Mouse (Mus musculus) hindbrain, embryonic 16.5 days (tissue): ENCODE measurements around the gene Syt16. TPM values are rescaled to one million over a fixed set of nuclear protein-coding genes. Genes with fewer than 3 reads are reported as not detected.

Source experiments
- ATAC-seq: fragments of 200-750 bp; cut with Nextera tagmentation; 2 replicates; pipeline ENCODE4 v1.8.0; 2017; ENCODE audit warnings: moderate TSS enrichment, moderate library complexity
- H3K27ac ChIP-seq: fragments of 300-500 bp; sonication (generic); 2 replicates; pipeline ENCODE4 v1.5.1; 2014; ENCODE audit warnings: low read depth, mild to moderate bottlenecking, control low read depth, low read length, moderate library complexity
- H3K27me3 ChIP-seq: fragments of 300-500 bp; sonication (generic); replicated peaks from 2 replicates; pipeline ENCODE4 v1.6.1; 2014; ENCODE audit warnings: low read length; ENCODE audit not compliant: control insufficient read depth, insufficient read depth
- H3K36me3 ChIP-seq: fragments of 300-500 bp; sonication (generic); 2 replicates; pipeline ENCODE4 v1.6.1; 2014; ENCODE audit warnings: mild to moderate bottlenecking, low read length, moderate library complexity, mixed read lengths; ENCODE audit not compliant: control insufficient read depth, insufficient read depth
- H3K4me1 ChIP-seq: fragments of 300-500 bp; sonication (generic); 2 replicates; pipeline ENCODE4 v1.6.1; 2014; ENCODE audit warnings: low read depth, low read length; ENCODE audit not compliant: control insufficient read depth, insufficient read depth
- H3K4me2 ChIP-seq: fragments of 300-500 bp; sonication (generic); 2 replicates; pipeline ENCODE4 v1.6.1; 2014; ENCODE audit warnings: mild to moderate bottlenecking, low read length, control low read depth, moderate library complexity
- H3K4me3 ChIP-seq: fragments of 300-500 bp; sonication (generic); 2 replicates; pipeline ENCODE4 v1.5.1; 2014; ENCODE audit warnings: mild to moderate bottlenecking, low read length, control low read depth, moderate library complexity
- H3K9ac ChIP-seq: fragments of 300-500 bp; sonication (generic); 2 replicates; pipeline ENCODE4 v1.6.1; 2014; ENCODE audit warnings: low read depth, mild to moderate bottlenecking, control low read depth, low read length, moderate library complexity
- H3K9me3 ChIP-seq: fragments of 300-500 bp; sonication (generic); 2 replicates; pipeline ENCODE4 v1.6.1; 2014; ENCODE audit warnings: mild to moderate bottlenecking, low read length, moderate library complexity; ENCODE audit not compliant: control insufficient read depth
- WGBS: fragments of 180-500 bp; shearing (Covaris S2); extraction: QIAGEN DNeasy Blood & Tissue Kit; methylation state at CpG from one replicate; pipeline ENCODE4 v1.1.7; 2014; 5-methylcytosine and 5-hydroxymethylcytosine counted together
- polyA plus RNA-seq: library from polyadenylated mRNA; unstranded; fragments of >200 nt; fragmentation: Nextera tagmentation; extraction: Ambion mirVana; gene quantifications from 2 replicates; pipeline ENCODE4 v1.2.1, GENCODE M21; 2015

Gene Syt16
- polyA plus RNA-seq, 1 experiment from 2014 or later = 76.1 TPM

- H3K9ac ChIP-seq = peak overlapping the region; percentile 68
- H3K27me3 ChIP-seq = no peaks in the 10 kb centered on the region
- no peaks in the 10 kb centered on the region for H3K36me3 ChIP-seq
- WGBS = 17% methylated on average over 15 of the region's 15 CpGs
- peaks cover 3% of the 10 kb centered on the region; the same call in 1 of the 2 replicates for H3K4me1 ChIP-seq
- peak; percentile 83 for ATAC-seq
- no peaks in the 10 kb centered on the region for H3K9me3 ChIP-seq
- H3K4me2 ChIP-seq = peak overlapping the region; percentile 70
- peak overlapping the region; percentile 36 for H3K4me3 ChIP-seq
- peak overlapping the region; percentile 52 for H3K27ac ChIP-seq
Measured at GRCm38 (mm10) chr12:74316989-74317759, 319.7 kb downstream of the Syt16 start.

GRCm38 (mm10) chr12:74320318-74320717 is 322.9 kb downstream of the Syt16 start:
- H3K4me2 ChIP-seq = peak overlapping the region; percentile 37
- H3K9me3 ChIP-seq = no peaks in the 10 kb centered on the region
- WGBS = 13% methylated on average over 10 of the region's 10 CpGs
- no peaks in the 10 kb centered on the region for H3K36me3 ChIP-seq
- peaks cover 3% of the 10 kb centered on the region; the same call in 1 of the 2 replicates for H3K4me1 ChIP-seq
- peak; percentile 55; the same call in 1 of the 2 replicates for ATAC-seq
- no peak overlapping the region for H3K9ac ChIP-seq
- no peak overlapping the region for H3K4me3 ChIP-seq
- no peak overlapping the region for H3K27ac ChIP-seq
- no peaks in the 10 kb centered on the region for H3K27me3 ChIP-seq

- Histone ChIP-seq H3K4me2 (no peak overlapping the region), H3K4me1 (no peaks in the 10 kb centered on the region), H3K36me3 (no peaks in the 10 kb centered on the region), H3K9me3 (no peaks in the 10 kb centered on the region), H3K27ac (no peak overlapping the region), H3K4me3 (no peak overlapping the region), H3K27me3 (no peaks in the 10 kb centered on the region), H3K9ac (no peak overlapping the region)
- 84% methylated on average over 5 of the region's 5 CpGs for WGBS
- ATAC-seq = no peak
Measured at GRCm38 (mm10) chr12:74321981-74322380, 324.5 kb downstream of the Syt16 start.

Other genes starting within 250 kb of the Syt16 start
- 56.8 and 70.8 TPM in 2 replicates for gene Hif1a, start 96.3 kb upstream of the Syt16 start, polyA plus RNA-seq
- gene Gm49321, start 60.0 kb upstream of the Syt16 start, polyA plus RNA-seq = 18.0 and 22.1 TPM in 2 replicates
- gene Snapc1, start 33.2 kb upstream of the Syt16 start, polyA plus RNA-seq = 36.7 and 38.2 TPM in 2 replicates